Mouse (Mus musculus) retina, embryonic 14.5 days (tissue): ENCODE results near the gene Rpl19.

Experiments used
- DNase-seq: peaks from one replicate; pipeline ENCODE4 v3.0.0-alpha.2; 2015; ENCODE audit warnings: low spot score

Rpl19 gene

GRCm38 (mm10) chr11:98052129-98052988, 25.8 kb downstream of the Rpl19 start:
- DNase-seq = peak; percentile 55

GRCm38 (mm10) chr11:98052989-98053834, 26.7 kb downstream of the Rpl19 start, which contains the start of gene Stac2:
Gene Stac2, minus strand, starts transcription at chr11:98053462.
- peak; percentile 83 for DNase-seq

DNA sequence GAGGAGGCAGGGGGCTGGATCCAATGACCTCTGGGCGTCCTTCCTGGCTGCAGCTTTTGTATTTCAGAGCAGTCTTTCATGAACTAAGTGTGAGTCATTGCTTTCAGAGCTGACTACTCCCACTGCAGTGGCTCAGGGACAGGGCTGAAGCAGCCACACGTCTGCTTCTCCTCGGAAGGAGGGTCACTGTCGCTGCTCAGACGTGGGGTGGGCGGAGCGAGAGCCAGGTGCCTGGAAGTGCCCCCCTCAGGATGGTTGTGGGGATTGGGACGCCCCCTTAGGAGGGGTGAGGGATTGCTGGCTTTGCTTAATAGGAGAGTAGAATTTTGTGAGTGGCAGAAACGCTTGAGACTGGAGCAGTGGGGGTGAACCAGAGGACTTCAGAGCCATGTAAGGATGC, 31.0 kb downstream of the Rpl19 start:
- DNase-seq = no peak

DNA sequence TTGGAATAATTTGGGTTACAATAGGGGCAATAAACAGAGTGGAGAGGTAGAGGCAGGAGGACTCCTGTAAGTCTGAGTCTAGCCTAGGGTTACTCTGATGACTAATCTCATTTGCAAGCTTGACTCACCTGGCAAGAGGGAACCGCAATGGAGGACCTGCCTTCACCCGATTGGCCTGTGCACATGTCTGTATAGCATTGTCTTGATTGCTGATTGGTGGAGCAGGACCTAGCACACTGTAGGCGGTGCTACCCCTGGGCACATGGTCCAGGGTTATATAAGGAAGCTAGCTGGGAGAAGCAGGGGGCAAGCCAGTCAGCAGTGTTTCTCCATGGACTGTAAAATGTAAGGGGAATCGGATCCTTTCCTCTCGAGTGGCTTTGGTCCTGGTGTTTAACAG, 31.5 kb downstream of the Rpl19 start:
- no peak for DNase-seq

- DNase-seq = no peak
Observed at GRCm38 (mm10) chr11:98059662-98060061, 33.2 kb downstream of the Rpl19 start.

GRCm38 (mm10) chr11:98060104-98060692, 33.7 kb downstream of the Rpl19 start:
- DNase-seq = no peak

- DNase-seq = no peak
Observed at GRCm38 (mm10) chr11:98061441-98061840, 34.9 kb downstream of the Rpl19 start.

DNA sequence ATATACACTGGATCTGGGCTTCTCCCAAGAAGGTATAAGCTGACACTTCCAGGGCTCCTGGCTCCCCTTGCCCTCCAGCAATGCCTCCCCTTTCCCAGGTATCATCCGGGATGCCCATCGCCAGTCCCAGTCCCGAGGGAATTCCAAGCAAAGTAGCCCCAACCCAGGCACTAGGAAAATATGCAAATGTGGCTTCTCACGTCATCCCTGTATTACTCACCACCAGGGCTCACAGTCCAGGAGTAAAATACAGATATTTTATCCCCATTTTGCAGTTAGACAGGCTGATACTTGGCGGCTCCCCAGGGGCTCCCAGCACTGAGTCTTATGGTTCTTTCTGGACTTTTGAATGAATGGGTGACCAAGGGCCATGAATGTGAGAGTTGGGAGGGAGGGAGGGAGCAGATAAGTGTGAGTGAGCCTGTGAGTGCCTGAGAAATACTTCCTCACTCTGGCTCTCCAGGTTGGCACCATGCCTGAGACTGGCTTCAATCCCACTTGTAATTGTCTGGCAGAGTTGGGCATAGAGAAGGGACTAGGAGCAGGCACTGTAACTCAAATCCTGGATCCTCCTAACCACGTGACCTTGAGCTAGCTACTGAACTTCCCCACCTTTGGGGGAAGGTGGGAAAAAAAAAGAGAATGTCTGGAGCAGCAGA, 35.5 kb downstream of the Rpl19 start:
- no peak for DNase-seq

DNA sequence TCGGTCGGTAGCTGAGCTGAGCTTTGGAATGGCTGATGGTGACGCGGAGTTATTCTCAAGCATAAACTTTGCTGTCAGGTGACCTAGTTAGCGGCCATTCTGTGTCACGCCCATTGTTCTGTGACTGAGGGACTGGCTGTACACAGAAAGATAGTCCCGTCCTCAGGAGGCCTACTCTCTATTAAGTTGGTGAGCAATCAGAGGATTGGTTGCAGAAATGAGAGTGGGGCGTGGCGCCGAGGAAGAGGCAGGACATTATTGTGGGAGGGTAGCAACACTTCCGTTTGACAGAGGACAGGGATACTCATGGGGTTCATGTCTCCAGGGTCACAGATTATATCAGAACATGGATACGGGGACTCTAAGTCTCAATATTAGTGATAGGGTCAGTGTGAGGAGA, 39.7 kb downstream of the Rpl19 start:
- DNase-seq = no peak

DNA sequence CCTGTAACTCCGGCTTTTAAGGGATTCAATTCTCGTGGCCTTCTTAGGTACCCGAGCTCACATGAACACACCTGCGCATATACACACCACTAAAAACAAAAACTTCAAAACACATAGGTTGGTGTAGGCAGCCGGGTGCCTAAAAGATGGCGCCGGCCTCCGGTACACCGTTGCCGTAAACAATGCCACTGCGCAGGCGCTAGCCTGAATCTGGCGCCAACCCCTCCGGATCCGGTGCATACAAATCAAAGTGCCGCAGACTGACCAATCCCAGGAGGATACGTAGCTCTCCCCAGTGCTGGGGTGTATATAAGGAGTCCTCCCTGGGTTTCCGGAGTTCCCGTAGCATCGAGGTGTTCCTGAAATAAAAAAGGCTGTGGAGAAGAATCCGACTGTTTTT, 40.7 kb downstream of the Rpl19 start:
- no peak for DNase-seq

DNA sequence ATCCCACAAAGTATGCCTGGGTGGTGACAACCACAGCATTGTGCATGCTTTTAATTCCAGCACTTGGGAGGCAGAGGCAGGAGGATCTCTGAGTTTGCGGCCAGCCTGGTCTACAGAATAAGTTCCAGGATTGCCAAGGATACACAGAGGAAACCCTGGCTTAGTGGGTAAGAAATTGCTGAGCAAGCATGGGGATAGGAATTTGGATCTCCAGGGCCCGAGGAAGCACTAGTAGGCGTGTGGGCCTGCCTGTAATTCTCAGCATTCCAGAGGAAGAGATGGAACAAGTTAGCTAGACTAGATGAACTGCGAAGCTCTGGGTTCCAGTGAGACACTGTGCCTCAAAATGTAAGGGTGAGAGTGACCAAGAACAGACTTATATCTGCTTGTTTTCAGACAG, 46.9 kb downstream of the Rpl19 start:
- DNase-seq = no peak

DNA sequence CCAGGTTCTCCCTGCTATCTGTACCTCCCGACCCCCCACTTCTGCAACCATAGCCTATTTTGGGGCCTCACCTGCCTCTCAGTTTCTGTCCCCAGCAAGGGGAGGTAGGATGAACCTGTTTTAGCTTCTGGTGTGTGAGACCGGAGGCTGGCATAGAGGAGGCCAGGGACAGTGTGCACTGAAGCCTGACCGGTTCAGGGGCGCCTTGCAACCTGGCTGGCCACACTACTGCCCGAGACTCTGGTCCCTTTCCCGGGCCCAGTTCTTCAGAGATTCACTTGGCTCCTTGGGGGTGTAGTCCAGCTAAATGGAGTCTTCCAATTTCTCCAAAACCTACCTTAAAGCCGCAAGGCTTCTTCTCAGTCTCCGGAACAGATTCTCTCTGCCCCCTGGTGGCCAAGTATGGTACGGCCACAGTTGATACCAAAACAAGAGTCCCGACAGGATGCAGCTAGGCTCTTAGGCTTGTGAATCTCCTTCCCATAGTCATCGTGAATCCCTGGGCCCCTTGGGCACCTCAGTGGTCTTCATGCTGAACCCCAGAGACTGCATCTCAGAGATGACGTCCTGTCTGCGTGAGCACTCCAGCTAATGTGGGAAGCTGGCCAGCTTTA, 48.8 kb downstream of the Rpl19 start:
- peak; percentile 94 for DNase-seq

DNA sequence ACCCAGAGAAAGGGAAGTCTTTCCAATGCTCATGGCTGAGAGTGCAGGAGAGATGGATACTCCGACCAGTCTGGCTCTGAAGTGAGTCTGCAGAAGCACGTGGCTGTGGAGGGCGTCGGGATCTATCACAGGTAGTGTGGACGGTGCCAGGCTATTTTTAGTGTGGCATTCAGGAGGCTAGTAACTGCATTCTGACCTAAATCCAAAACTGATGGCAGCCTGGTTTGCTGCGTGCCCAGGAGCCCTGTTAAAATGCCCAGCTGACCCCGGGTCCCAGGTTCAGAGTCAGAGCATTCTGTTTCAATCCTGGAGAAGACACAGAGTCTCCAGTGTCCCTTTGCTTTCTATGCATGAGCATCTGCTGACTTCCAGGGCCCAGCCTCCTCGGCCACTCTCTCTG, 50.6 kb downstream of the Rpl19 start:
- DNase-seq = no peak
